Mouse (Mus musculus): ENCODE measurements at regions not wholly inside any gene's neighbourhood (a gene's known extent, or its start where the extent isn't known, plus 50 kb on each side); places are given as distances from the start of the nearest gene placed in this dataset.

DNA sequence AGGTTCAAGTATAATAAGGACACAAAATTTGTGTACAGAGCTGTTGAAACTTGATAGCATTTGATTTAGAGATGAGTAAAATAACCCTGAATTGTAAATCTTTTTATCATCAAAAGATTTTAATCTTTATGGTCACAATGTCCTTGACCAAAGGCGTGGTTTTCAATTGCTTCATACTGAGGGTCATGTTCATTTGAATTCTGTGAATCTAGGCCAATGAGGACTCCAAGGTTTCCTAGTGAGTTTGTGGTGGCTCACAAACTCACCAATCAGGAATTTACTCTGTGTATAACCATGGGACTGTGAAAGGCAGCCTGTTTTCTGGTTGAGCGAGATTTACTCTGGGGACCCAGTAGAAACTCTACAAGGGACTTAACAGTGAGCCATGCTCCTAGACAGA lies 1269.2 kb downstream of the Gsdmc2 start:
- TF ChIP-seq EP300 (IDR thresholded peaks at IDR 0.05; ENCODE audit: low read length) (no peak), CTCF (conservative IDR thresholded peaks at IDR 0.05 in 1 of 2, IDR thresholded peaks at IDR 0.05 in 1 of 2; ENCODE audit: low read depth in 2 of 2, low read length in 2 of 2) (no peak), POLR2A (IDR thresholded peaks at IDR 0.05; ENCODE audit: low read depth, low read length) (no peak), MAFK (IDR thresholded peaks at IDR 0.05; ENCODE audit: insufficient replicate concordance, low read length) (no peak), UBTF (IDR thresholded peaks at IDR 0.05; ENCODE audit: low read depth, low read length) (no peak), MEF2A (IDR thresholded peaks at IDR 0.05; ENCODE audit: borderline replicate concordance, low read depth, low read length) (no peak), SMC3 (IDR thresholded peaks at IDR 0.05; ENCODE audit: low read depth, low read length) (no peak), TCF12 (IDR thresholded peaks at IDR 0.05; ENCODE audit: low read depth, low read length) (no peak), SIN3A (IDR thresholded peaks at IDR 0.05; ENCODE audit: low read length) (no peak), NRF1 (IDR thresholded peaks at IDR 0.05; ENCODE audit: low read depth, low read length) (no peak), HCFC1 (IDR thresholded peaks at IDR 0.05; ENCODE audit: low read depth, low read length) (no peak), ETS1 (conservative IDR thresholded peaks at IDR 0.05; ENCODE audit: low read depth, low read length) (no peak), CHD2 (IDR thresholded peaks at IDR 0.05; ENCODE audit: low read length) (no peak)
